Mouse (Mus musculus): ENCODE data around the gene Unc50.

Unc50 gene

DNA sequence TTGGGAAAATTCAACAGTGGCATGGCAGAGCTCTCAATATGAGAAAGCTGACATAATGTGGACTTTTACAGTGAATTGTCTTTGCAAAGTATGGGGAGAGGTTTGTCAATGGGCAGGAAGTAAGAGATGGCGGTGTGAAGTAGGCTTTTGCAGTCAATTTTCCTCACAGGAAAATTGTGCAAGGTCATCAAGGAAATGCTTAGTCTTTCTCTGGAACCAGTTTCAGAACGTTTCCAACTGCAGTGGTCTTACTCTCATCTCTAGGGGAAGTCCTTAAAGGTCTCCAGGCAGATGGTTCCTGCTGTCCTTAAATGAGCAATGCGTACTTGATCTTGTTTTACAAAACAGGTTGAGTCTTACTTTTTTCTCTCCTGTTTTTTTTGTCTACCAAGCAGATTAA, 57.1 kb downstream of the Unc50 start:
- in situ Hi-C loops (cut with MboI, MseI), result no loop called here

DNA sequence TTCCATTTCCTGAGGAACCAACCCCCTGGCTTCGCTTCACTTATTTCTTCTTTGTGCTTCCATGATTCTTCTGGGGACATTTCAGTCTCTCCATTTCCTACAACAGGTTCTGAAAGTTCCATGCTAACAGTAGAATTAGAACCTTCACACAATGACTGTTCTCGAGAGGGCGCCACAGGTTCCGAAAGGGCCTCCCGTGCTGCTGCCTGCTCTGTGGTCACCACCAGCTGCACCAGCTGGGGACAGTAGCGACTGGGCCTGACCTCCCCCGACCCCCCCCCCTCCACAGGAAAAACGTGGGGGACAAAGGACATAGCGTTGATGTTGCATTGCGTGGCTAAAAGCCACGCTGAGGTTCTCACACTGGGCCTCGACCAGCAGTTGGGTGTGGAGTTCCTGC, 58.6 kb downstream of the Unc50 start:
- in situ Hi-C loops (cut with MboI, MseI), result no loop called here
